Mouse (Mus musculus) olfactory bulb, adult 2 months (tissue): Measurements from ENCODE around the gene B3gnt5.
"Not testable (repeated sequence)": the region's sequence is repeated elsewhere in the genome, so short reads cannot be mapped to it uniquely, and the experiment has no call there.

Experiments
- CTCF ChIP-seq: fragments of 200-500 bp; IDR thresholded peaks from 2 replicates; pipeline ENCODE4 v1.5.1; 2012; ENCODE audit warnings: low read depth, mild to moderate bottlenecking, low read length, moderate library complexity; ENCODE audit not compliant: insufficient read depth
- POLR2A ChIP-seq: fragments of 200-500 bp; IDR thresholded peaks from 2 replicates; pipeline ENCODE4 v1.6.1; 2012; ENCODE audit warnings: mild to moderate bottlenecking, low read depth, low read length, moderate library complexity; ENCODE audit not compliant: insufficient read depth

DNA sequence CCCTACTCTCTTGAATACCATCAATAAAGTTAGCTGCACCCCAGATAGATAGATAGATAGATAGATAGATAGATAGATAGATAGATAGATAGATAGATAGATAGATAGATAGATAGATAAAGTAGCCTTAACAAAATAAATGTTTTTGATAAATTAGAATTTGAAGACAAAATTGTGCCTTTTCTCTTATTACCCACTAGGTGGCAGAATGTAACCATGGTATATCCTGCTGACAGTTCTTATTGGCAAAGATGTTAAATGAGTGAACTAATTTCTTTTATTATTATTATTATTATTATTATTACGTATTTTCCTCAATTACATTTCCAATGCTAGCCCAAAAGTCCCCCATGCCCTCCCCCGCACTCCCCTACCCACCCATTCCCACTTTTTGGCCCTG is 35.9 kb upstream of the B3gnt5 start:
- TF ChIP-seq POLR2A, CTCF: not testable (repeated sequence)
